Mouse (Mus musculus): Measurements from ENCODE around the gene Fastkd3. TPM values are rescaled to one million over a fixed set of nuclear protein-coding genes. Genes with fewer than 3 reads are reported as not detected.
"Not testable (repeated sequence)": the region's sequence is repeated elsewhere in the genome, so short reads cannot be mapped to it uniquely, and the experiment has no call there.

Fastkd3 gene
- polyA plus RNA-seq (2015; fragmentation: Nextera tagmentation; extraction: Ambion mirVana): 18.8 and 21.8 TPM in 2 replicates

GRCm38 (mm10) chr13:68581747-68582516 is at the start of gene Fastkd3, which contains the start of gene Mtrr:
Gene Fastkd3 (plus strand): TSS chr13:68582234.
Gene Mtrr (minus strand): TSS chr13:68582149.
- peak within 1 kb of the TSS; percentile 96 for H3K4me3 ChIP-seq (ENCODE audit: low read length)
- peak within 1 kb of the TSS; percentile 92 for H3K9ac ChIP-seq (ENCODE audit: low read length)
- no peaks in the 10 kb centered on the region for H3K9me3 ChIP-seq (replicated peaks; ENCODE audit: control insufficient read depth, low read length)
- H3K36me3 ChIP-seq (ENCODE audit: control insufficient read depth, insufficient read depth): peaks cover 37% of the 10 kb centered on the region
- peak within 1 kb of the TSS; percentile 84 for H3K4me2 ChIP-seq (ENCODE audit: low read depth, low read length)
- ATAC-seq (replicated peaks; ENCODE audit: extremely low read depth, insufficient read depth, low FRiP score): peak; percentile 99
- under 1% methylated on average over 74 of the region's 81 CpGs for WGBS
- H3K4me1 ChIP-seq (ENCODE audit: control insufficient read depth, insufficient read depth, low read length): peaks cover 15% of the 10 kb centered on the region
- H3K27me3 ChIP-seq (ENCODE audit: control insufficient read depth, insufficient read depth, low read length): no peaks in the 10 kb centered on the region
- H3K27ac ChIP-seq (ENCODE audit: low read length): peak within 1 kb of the TSS; percentile 84

GRCm38 (mm10) chr13:68553391-68553790 is 28.6 kb upstream of the Fastkd3 start:
- not testable (repeated sequence) for H3K9ac ChIP-seq (ENCODE audit: low read length); H3K4me1 ChIP-seq (ENCODE audit: control insufficient read depth, insufficient read depth, low read length); ATAC-seq (replicated peaks; ENCODE audit: extremely low read depth, insufficient read depth, low FRiP score); H3K27ac ChIP-seq (ENCODE audit: low read length); H3K9me3 ChIP-seq (replicated peaks; ENCODE audit: control insufficient read depth, low read length); H3K4me3 ChIP-seq (ENCODE audit: low read length); H3K4me2 ChIP-seq (ENCODE audit: low read depth, low read length); H3K36me3 ChIP-seq (ENCODE audit: control insufficient read depth, insufficient read depth); H3K27me3 ChIP-seq (ENCODE audit: control insufficient read depth, insufficient read depth, low read length)
- WGBS: 19% methylated on average over 4 of the region's 6 CpGs

- no peak overlapping the region for H3K9ac ChIP-seq (ENCODE audit: low read length)
- ATAC-seq (replicated peaks; ENCODE audit: extremely low read depth, insufficient read depth, low FRiP score): no peak
- WGBS: 95% methylated on average over 9 of the region's 9 CpGs
- no peak overlapping the region for H3K27ac ChIP-seq (ENCODE audit: low read length)
- H3K4me2 ChIP-seq (ENCODE audit: low read depth, low read length): no peak overlapping the region
- no peak overlapping the region for H3K4me3 ChIP-seq (ENCODE audit: low read length)
- H3K36me3 ChIP-seq (ENCODE audit: control insufficient read depth, insufficient read depth): peaks cover 49% of the 10 kb centered on the region
- H3K4me1 ChIP-seq (ENCODE audit: control insufficient read depth, insufficient read depth, low read length): peaks cover 7% of the 10 kb centered on the region; the same call in 1 of the 2 replicates
- H3K9me3 ChIP-seq (replicated peaks; ENCODE audit: control insufficient read depth, low read length): no peaks in the 10 kb centered on the region
- H3K27me3 ChIP-seq (ENCODE audit: control insufficient read depth, insufficient read depth, low read length): no peaks in the 10 kb centered on the region
Measured at GRCm38 (mm10) chr13:68568110-68568509, 13.9 kb upstream of the Fastkd3 start.

GRCm38 (mm10) chr13:68568548-68568947 is 13.5 kb upstream of the Fastkd3 start:
- Histone ChIP-seq H3K27ac (ENCODE audit: low read length) (no peak overlapping the region), H3K4me3 (ENCODE audit: low read length) (no peak overlapping the region), H3K9ac (ENCODE audit: low read length) (no peak overlapping the region), H3K9me3 (replicated peaks; ENCODE audit: control insufficient read depth, low read length) (no peaks in the 10 kb centered on the region), H3K4me1 (ENCODE audit: control insufficient read depth, insufficient read depth, low read length) (peaks cover 11% of the 10 kb centered on the region), H3K36me3 (ENCODE audit: control insufficient read depth, insufficient read depth) (peaks cover 44% of the 10 kb centered on the region), H3K27me3 (ENCODE audit: control insufficient read depth, insufficient read depth, low read length) (no peaks in the 10 kb centered on the region), H3K4me2 (ENCODE audit: low read depth, low read length) (no peak overlapping the region)
- 85% methylated on average over 11 of the region's 11 CpGs for WGBS
- no peak for ATAC-seq (replicated peaks; ENCODE audit: extremely low read depth, insufficient read depth, low FRiP score)

GRCm38 (mm10) chr13:68569589-68570336 is 12.3 kb upstream of the Fastkd3 start:
- H3K36me3 ChIP-seq (ENCODE audit: control insufficient read depth, insufficient read depth): peaks cover 34% of the 10 kb centered on the region
- 61% methylated on average over 17 of the region's 17 CpGs for WGBS
- no peak overlapping the region for H3K27ac ChIP-seq (ENCODE audit: low read length)
- no peak overlapping the region for H3K9ac ChIP-seq (ENCODE audit: low read length)
- H3K9me3 ChIP-seq (replicated peaks; ENCODE audit: control insufficient read depth, low read length): no peaks in the 10 kb centered on the region
- no peak overlapping the region for H3K4me3 ChIP-seq (ENCODE audit: low read length)
- H3K27me3 ChIP-seq (ENCODE audit: control insufficient read depth, insufficient read depth, low read length): no peaks in the 10 kb centered on the region
- H3K4me2 ChIP-seq (ENCODE audit: low read depth, low read length): no peak overlapping the region
- no peak for ATAC-seq (replicated peaks; ENCODE audit: extremely low read depth, insufficient read depth, low FRiP score)
- peaks cover 13% of the 10 kb centered on the region for H3K4me1 ChIP-seq (ENCODE audit: control insufficient read depth, insufficient read depth, low read length)

GRCm38 (mm10) chr13:68572247-68572646 is 9.8 kb upstream of the Fastkd3 start:
- 37% methylated on average over 19 of the region's 19 CpGs for WGBS
- peak; percentile 92 for ATAC-seq (replicated peaks; ENCODE audit: extremely low read depth, insufficient read depth, low FRiP score)
- H3K4me2 ChIP-seq (ENCODE audit: low read depth, low read length): peak overlapping the region; percentile 44

GRCm38 (mm10) chr13:68572966-68573913 is 8.8 kb upstream of the Fastkd3 start:
- Histone ChIP-seq H3K4me2 (ENCODE audit: low read depth, low read length) (peak overlapping the region; percentile 44), H3K27ac (ENCODE audit: low read length) (peak overlapping the region; percentile 82), H3K36me3 (ENCODE audit: control insufficient read depth, insufficient read depth) (peaks cover 19% of the 10 kb centered on the region), H3K4me3 (ENCODE audit: low read length) (no peak overlapping the region), H3K9me3 (replicated peaks; ENCODE audit: control insufficient read depth, low read length) (no peaks in the 10 kb centered on the region), H3K27me3 (ENCODE audit: control insufficient read depth, insufficient read depth, low read length) (no peaks in the 10 kb centered on the region), H3K4me1 (ENCODE audit: control insufficient read depth, insufficient read depth, low read length) (peaks cover 13% of the 10 kb centered on the region), H3K9ac (ENCODE audit: low read length) (peak overlapping the region; percentile 42)
- peak; percentile 66 for ATAC-seq (replicated peaks; ENCODE audit: extremely low read depth, insufficient read depth, low FRiP score)
- WGBS: 52% methylated on average over 10 of the region's 10 CpGs

More at GRCm38 (mm10) chr13:68572247-68572646, 9.8 kb upstream of the Fastkd3 start:
- Histone ChIP-seq H3K9me3 (replicated peaks; ENCODE audit: control insufficient read depth, low read length) (no peaks in the 10 kb centered on the region), H3K4me3 (ENCODE audit: low read length) (no peak overlapping the region), H3K4me1 (ENCODE audit: control insufficient read depth, insufficient read depth, low read length) (peaks cover 13% of the 10 kb centered on the region), H3K9ac (ENCODE audit: low read length) (no peak overlapping the region), H3K27me3 (ENCODE audit: control insufficient read depth, insufficient read depth, low read length) (no peaks in the 10 kb centered on the region), H3K27ac (ENCODE audit: low read length) (peak overlapping the region; percentile 82), H3K36me3 (ENCODE audit: control insufficient read depth, insufficient read depth) (peaks cover 21% of the 10 kb centered on the region)

- Histone ChIP-seq H3K9me3 (replicated peaks; ENCODE audit: control insufficient read depth, low read length) (no peaks in the 10 kb centered on the region), H3K27me3 (ENCODE audit: control insufficient read depth, insufficient read depth, low read length) (no peaks in the 10 kb centered on the region), H3K36me3 (ENCODE audit: control insufficient read depth, insufficient read depth) (peaks cover 23% of the 10 kb centered on the region), H3K4me1 (ENCODE audit: control insufficient read depth, insufficient read depth, low read length) (peaks cover 13% of the 10 kb centered on the region), H3K4me2 (ENCODE audit: low read depth, low read length) (no peak overlapping the region), H3K4me3 (ENCODE audit: low read length) (no peak overlapping the region), H3K27ac (ENCODE audit: low read length) (no peak overlapping the region), H3K9ac (ENCODE audit: low read length) (no peak overlapping the region)
- WGBS: 74% methylated on average over 4 of the region's 4 CpGs
- ATAC-seq (replicated peaks; ENCODE audit: extremely low read depth, insufficient read depth, low FRiP score): no peak
Measured at GRCm38 (mm10) chr13:68574398-68574797, 7.6 kb upstream of the Fastkd3 start.
